Comparison of ENCODE assay signal across 12 mouse cellular contexts in the genomic region with DNA sequence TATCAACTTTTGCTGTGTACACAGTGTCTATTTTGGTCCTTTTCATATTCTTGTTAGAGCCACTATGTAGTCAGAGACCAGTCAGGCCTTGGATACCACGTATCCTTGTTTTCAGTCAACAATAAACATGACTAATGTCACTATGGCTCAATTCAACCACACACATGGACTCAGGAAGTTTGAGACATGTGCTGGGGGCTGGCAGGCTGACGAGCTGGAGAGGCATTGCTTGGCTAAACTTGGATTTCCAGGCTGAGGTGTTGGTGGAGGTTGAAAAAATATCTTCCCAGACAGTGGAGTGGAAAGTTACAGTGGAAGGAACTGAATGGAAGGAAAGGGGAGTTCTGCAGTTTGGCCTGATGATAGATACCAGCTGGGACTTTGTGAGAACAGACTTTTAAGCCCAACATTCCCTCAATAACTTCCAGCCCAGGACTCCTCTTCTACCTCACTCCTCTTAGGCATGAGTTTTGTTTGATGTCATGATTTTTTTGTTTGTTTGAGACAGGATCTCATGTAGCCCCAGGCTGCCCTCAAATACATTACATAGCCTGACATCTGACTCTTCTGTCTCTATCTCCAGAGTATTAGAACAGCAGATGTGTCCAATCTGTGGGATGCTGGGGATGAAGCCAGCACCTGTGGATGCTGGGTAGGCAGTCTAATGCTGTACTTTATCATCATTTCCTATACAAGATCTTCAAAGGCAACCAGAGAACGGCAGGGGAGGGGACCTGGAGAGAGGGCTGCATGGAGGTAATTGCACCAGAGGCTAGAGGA. TPM values are rescaled to one million over a fixed set of nuclear protein-coding genes. Genes with fewer than 3 reads are reported as not detected.
DNase-seq lines count a peak whose midpoint lies in the region; ATAC-seq and TF ChIP-seq lines count a peak whose summit lies in the region.
"Had no signal": no experiment of that assay in that cellular context is flagged by ENCODE, and none has a peak within 500 bp of the region (broad histone marks: within the 10 kb centered on the region; RNA-seq: fewer than 3 reads in every experiment).

No protein-coding gene starts in this region.

- TF ChIP-seq CTCF in Patski (IDR thresholded peaks at IDR 0.05): no peak

- H3K4me1 ChIP-seq in forebrain, embryonic 13.5 days: no peaks in the 10 kb centered on the region
- no peaks in the 10 kb centered on the region for H3K4me1 ChIP-seq in forebrain, embryonic 10.5 days
- H3K4me1 ChIP-seq: liver, embryonic 13.5 days; midbrain, embryonic 13.5 days had no signal

- POLR2A ChIA-PET in Patski (lab: Charles Lee): no interaction called here

- no peak for DNase-seq in forebrain, embryonic 10.5 days (ENCODE audit: extremely low spot score, low spot score)
- DNase-seq in left cerebral cortex, adult 18-20 months (ENCODE audit: low spot score in 2 of 2): peak; percentile 46 to 68
- DNase-seq in left cerebral cortex, adult 11 months (ENCODE audit: low spot score): no peak
- DNase-seq in Patski (ENCODE audit: low read depth, low spot score): no peak
- DNase-seq in thymus, postnatal 25 days: no peak
- DNase-seq in embryo, embryonic 9.5 days (ENCODE audit: extremely low spot score): no peak
- DNase-seq: embryo, embryonic 11 days; liver, embryonic 13.5 days had no signal

- no peak overlapping the region for H3K27ac ChIP-seq in forebrain, embryonic 13.5 days
- no peak overlapping the region for H3K27ac ChIP-seq in forebrain, embryonic 10.5 days
- H3K27ac ChIP-seq: hindbrain, postnatal 0 days; liver, embryonic 13.5 days; midbrain, embryonic 13.5 days had no signal

- no peaks in the 10 kb centered on the region for H3K27me3 ChIP-seq in forebrain, embryonic 13.5 days
- no peaks in the 10 kb centered on the region for H3K27me3 ChIP-seq in forebrain, embryonic 10.5 days (ENCODE audit: poor library complexity, severe bottlenecking)
- H3K27me3 ChIP-seq in Patski: no peaks in the 10 kb centered on the region
- H3K27me3 ChIP-seq: liver, embryonic 13.5 days; midbrain, embryonic 13.5 days had no signal

- H3K4me3 ChIP-seq in forebrain, embryonic 13.5 days: no peak overlapping the region
- no peak overlapping the region for H3K4me3 ChIP-seq in forebrain, embryonic 10.5 days
- H3K4me3 ChIP-seq: liver, embryonic 13.5 days; midbrain, embryonic 13.5 days had no signal

- H3K36me3 ChIP-seq in forebrain, embryonic 13.5 days (ENCODE audit: poor library complexity, severe bottlenecking): peaks cover 4% of the 10 kb centered on the region; the same call in 1 of the 2 replicates
- peaks cover 4% of the 10 kb centered on the region for H3K36me3 ChIP-seq in forebrain, embryonic 10.5 days (replicated peaks)
- H3K36me3 ChIP-seq: liver, embryonic 13.5 days had no signal

- in situ Hi-C loops in Patski (cut with MboI; ENCODE audit: low pct_unique_long_range_greater_than_20kb): no loop called here

- H3K4me2 ChIP-seq in forebrain, embryonic 13.5 days: no peak overlapping the region
- H3K4me2 ChIP-seq: liver, embryonic 13.5 days; midbrain, embryonic 13.5 days had no signal

- CTCF ChIA-PET in Patski (lab: Charles Lee): interaction anchor here (2.2 kb wide), 1 partner anchor 10 kb away, joined by 5 read pairs; no protein-coding TSS in a partner anchor

- ATAC-seq in forebrain, embryonic 13.5 days: 0 out of 2 replicates have a peak, but pooled peaks have one; percentile 23
- ATAC-seq in Patski: peak; percentile 63
- peak; percentile 32 to 42; a peak in 1 of 4 replicates for ATAC-seq in hematopoietic stem cell, adult 5-6 weeks (replicated peaks in 1 of 2; ENCODE audit: insufficient read depth in 1 of 2, low FRiP score in 2 of 2, low TSS enrichment in 1 of 2, low read depth in 1 of 2, poor library complexity in 2 of 2, severe bottlenecking in 2 of 2)
- ATAC-seq: hindbrain, postnatal 0 days; midbrain, embryonic 13.5 days had no signal

- H3K9ac ChIP-seq in forebrain, embryonic 13.5 days: no peak overlapping the region
- H3K9ac ChIP-seq: liver, embryonic 13.5 days; midbrain, embryonic 13.5 days had no signal

- WGBS in forebrain, embryonic 13.5 days: 77% methylated on average over 3 of the region's 3 CpGs
- 85% methylated on average over 3 of the region's 3 CpGs for WGBS in forebrain, embryonic 10.5 days

- no peaks in the 10 kb centered on the region for H3K9me3 ChIP-seq in forebrain, embryonic 13.5 days (replicated peaks)
- no peaks in the 10 kb centered on the region for H3K9me3 ChIP-seq in forebrain, embryonic 10.5 days
- H3K9me3 ChIP-seq: liver, embryonic 13.5 days; midbrain, embryonic 13.5 days had no signal

RNA-seq across cellular contexts. Expression of gene Kmt2e, which starts 39.7 kb away (rescaled TPM):
- polyA plus RNA-seq in forebrain, embryonic 13.5 days (2015; fragmentation: Nextera tagmentation; extraction: Ambion mirVana): 165 and 170 TPM in 2 replicates
- polyA plus RNA-seq in forebrain, embryonic 10.5 days (2016; fragmentation: Nextera tagmentation; extraction: Ambion mirVana): 85.8 and 86.1 TPM in 2 replicates
- total RNA-seq in left cerebral cortex, adult 18-20 months (2021): 10 to 100 TPM; 92.8 to 98.6 TPM
- polyA plus RNA-seq in Patski (2021): 56.3 TPM
- 66.6 and 70.9 TPM in 2 replicates for total RNA-seq in hematopoietic stem cell, adult 5-6 weeks (2017)

Comparison
In these comparisons a context has a peak if more than half of its experiments do, and no peak if none do; other contexts are left out.
1. DNase-seq: peak in left cerebral cortex, adult 18-20 months (2 of 2); none in forebrain, embryonic 10.5 days (single experiment), left cerebral cortex, adult 11 months (single experiment), Patski (single experiment), thymus, postnatal 25 days (single experiment) and embryo, embryonic 9.5 days (single experiment).
2. Peak in every context shown above with its lines, with median percentiles within 50 percentile points of each other: ATAC-seq.